Mouse (Mus musculus): Measurements from ENCODE around the gene Eef1b2.

The Eef1b2 gene

DNA sequence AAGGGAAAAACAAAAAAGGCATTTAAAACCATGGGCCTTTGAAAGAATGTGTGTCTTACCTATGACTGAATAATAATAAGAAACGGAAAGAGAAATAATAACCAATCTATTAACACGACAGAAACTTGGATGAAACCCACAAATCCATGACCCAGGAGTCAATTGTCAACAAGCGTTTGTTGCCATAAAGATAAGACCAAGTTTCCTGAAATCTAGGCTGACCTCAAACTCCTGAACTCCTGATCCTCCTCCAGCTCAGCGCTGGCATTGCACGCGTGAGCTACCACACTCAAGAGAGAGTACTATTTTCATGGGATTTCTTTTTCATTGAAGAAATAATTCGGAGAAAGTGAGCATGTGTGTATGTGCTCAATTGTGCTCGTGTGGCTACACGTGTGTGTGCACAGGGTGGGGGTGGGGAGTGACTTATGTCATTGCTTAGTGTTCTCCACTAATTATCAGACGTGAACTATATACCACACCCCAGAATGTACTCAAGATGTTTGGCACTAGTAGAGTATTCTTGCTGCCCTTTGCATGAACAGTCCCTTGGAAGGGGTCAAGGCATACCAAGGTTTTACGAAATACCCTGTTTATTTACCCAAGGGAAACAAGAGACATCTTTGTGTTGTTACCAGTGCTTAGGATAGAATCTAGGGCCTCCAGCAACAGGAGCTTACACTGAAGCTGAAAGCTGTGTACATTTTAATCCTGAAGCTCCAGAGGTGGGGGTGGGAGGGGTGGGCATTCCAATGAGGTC, 15.9 kb downstream of the Eef1b2 start:
- no peak for DNase-seq (ENCODE audit: low spot score)

DNA sequence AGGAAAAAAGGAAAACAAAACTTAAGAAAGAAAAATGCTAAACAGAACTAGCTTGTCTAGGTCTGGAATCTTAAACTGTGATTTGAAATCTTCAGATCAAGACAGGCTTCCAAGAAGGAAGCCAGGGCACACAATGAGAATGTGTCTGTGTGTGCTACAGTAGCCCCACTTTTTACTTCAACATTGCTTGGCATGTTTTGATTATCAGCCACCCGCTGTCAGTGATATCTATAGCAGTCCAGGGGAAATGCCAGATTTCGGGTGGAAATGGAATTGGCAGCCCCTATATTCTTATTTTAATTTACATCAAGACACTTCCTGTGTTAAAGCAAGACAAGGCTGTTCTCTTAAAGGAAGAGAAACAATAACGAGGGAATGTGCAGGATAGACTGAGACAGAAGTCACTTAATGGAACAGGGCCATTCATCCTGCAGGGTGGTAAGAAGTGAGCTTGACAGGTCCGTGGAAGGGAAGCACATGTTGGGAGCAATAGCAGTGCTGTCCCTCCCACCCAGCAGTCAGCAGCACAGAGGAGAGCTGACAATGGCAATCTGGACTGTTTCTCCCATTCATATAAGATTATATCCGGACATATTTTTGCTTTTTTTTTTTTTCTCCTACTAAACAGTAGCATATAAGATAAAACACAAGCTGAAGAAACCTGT, 19.4 kb downstream of the Eef1b2 start:
- DNase-seq (ENCODE audit: low spot score), result no peak

DNA sequence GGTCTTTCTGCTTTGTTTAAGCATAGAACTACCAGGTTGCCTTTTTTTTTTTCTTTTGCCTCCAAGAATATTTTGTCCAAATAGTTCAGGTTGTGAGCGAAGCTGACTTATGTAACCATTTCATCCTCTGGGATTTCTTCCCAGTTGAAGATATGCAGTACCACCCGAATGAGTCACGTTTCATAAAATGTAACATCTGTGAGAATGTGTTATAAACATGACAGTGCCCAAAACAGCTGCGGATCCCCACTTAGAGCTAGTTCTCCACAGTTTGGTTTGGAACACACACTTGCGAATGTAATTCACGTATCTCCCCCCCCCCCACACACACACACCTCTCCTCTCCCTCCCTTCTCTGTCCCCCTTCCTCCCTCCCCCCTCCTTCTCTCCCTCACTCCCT, 22.8 kb downstream of the Eef1b2 start:
- no peak for DNase-seq (ENCODE audit: low spot score)

DNA sequence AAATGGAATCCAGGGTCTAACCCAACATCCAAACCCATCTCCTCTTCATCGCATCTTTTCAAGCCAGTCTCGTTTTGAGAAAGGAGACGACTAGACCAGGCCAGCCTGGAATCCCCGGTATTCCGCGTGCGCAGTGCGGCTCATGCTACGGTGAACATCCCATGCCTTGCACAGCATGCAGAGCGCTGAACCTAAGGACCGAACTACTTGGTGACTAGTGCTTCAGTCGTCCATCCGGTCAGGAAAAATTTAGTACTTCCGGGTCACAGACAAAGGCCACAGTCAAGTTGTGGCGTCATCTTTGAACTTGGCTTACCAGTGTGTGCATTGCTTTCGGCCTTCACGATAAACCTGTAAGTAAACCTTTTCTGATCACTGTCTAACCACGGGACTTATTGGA, 23.7 kb downstream of the Eef1b2 start:
- no peak for DNase-seq (ENCODE audit: low spot score)

DNA sequence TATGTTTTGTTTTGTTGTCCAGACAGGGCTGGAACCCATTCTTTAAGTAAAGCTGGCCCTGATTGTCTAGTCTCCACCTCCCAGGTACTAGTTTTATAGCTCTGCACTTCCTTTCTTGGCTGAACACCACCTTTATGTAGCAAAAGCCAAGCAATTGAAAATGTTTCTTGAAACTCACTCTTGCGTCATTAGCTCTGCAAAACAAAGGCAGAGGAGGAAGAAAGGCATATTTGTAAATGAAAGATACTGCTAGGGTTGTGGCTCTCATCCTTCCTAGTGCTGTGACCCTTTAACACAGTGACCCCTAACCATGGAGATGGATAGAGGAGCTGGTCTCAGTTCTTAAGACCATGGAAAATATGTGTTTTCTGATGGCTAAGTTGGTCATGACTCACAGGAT, 25.0 kb downstream of the Eef1b2 start:
- no peak for DNase-seq (ENCODE audit: low spot score)

DNA sequence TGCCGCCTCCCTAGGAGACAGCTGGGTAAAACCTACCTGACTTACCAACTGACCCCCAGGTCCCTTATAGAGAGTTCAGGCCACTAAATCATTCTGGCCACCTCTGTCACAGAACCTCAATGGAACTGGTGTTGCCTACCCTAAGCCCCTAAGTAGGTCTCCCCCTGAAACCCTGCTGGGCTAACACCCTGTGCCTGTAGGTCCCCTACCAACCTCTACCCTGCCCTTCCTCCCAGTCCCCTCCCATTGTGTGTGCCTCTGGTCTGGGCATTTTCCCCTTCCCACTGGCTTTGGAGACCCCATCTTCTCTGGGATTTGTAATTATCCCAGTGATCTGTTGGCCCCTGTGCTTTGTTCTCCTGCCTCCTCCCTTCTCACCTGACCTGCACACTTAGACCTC, 26.8 kb downstream of the Eef1b2 start:
- no peak for DNase-seq (ENCODE audit: low spot score)

DNA sequence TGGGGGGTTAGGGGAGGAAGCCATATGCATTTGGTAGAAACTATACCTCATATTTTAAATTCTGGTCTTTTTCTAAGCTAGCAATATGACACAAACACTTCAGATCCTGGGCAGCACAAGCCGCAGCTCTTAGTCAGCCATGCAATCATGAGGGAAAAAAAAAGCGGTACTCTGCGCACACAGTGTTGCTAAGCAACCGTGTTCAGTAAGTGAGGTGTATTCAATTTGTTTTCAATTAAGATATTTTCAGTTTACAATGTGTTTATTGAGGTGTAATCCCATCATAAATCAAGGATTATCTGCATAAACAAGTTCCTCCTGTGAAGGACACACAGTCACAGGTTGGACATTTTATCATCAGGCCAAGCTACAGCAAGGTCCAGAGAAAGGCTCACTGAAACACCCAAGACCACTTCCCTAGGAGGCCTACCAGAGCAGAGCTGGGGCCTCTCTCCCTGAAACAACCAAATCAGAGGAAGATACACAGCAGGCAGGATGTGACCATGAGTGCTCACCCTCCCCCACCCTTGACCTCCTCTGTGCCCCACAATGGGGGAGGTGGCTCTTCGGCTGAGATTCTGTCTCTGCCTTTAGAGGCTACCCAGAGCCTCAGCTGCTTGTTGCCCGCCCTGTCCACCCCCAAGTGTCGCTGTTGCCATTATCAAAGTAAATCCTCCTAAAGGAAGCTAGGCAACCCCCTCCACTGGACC, 27.5 kb downstream of the Eef1b2 start:
- DNase-seq (ENCODE audit: low spot score), result no peak

DNA sequence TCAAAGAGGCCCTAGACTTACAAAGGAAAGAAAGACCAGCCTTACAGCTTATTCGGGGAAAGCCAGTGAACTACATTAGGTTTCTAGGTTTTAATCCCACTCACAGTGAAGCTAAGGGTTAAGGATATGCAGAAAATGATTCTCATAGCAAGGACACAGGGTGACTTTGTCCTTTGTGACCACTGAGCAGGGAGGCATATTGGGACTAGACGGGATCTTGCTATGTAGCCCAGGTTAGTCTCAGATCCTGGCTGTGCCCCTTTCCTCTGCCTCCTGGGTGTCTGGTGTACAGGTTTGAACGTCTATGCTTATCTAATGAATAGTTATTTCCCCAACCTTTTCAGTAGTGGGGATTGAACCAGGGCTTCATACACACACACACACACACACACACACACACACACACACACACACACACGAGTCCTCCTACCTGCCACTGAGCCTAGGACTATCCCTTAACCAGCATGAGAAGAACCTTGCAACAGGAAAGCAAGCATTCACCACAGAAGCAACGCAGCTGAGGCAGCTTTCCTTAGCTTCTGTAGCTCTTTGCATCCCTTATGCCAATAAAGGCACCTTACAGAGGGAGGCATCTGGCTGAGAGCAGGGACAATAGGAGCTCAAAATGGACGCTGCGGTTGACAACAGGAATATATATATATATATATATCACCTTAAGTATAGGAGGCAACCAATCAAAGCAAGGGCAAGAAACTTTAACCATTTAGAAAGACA, 28.2 kb downstream of the Eef1b2 start:
- DNase-seq (ENCODE audit: low spot score), result no peak

DNA sequence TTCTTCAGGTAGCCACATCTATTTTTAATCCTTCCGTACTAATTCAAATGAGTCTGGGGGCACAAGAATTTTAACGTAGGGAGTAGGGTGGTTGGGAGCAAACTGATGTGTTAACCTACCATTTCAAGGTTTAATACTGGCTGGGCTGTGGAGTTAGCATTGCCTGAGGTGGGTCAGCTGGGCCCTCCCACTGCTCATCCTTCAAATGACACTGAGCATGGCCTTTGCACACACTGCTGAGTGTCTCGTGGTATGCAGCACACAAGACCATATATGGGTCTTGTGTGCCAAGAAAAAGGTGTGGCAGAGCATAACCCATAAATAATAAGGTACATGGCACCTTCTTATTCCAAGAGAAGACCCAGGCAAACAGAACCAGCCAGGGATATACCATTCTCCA, 31.0 kb downstream of the Eef1b2 start:
- no peak for DNase-seq (ENCODE audit: low spot score)

DNA sequence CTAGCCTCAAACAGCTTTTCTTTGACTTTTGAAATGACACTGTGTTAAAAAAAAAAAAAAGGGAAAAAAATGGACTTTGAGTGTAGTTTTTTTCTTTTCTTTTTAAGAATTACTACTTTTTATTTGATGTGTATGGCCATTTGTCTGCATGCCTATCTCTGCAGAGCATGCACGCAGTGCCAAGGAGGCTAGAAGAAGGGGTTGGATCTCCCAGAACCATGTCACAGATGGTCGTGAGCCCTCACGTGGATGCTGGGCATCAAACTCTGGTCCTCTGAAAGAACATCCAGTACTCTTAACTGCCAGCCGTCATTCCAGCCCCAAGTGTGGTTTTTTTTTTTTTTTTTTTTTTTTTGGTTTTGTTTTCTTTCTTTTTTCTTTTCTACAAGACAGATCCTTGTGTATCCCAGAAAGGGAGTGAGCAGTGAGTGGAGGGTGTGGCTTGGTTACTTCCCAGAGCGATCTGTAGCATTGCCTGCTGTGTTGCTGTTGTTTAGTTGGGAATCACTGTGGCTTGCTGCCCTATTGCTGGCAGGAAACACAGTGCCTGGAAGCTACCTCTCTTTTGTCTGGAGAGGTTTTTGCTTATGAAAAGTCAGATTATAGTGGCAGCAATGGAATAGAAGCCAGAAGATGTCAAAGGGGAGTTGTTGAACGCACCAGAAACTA, 33.4 kb downstream of the Eef1b2 start:
- no peak for DNase-seq (ENCODE audit: low spot score)

DNA sequence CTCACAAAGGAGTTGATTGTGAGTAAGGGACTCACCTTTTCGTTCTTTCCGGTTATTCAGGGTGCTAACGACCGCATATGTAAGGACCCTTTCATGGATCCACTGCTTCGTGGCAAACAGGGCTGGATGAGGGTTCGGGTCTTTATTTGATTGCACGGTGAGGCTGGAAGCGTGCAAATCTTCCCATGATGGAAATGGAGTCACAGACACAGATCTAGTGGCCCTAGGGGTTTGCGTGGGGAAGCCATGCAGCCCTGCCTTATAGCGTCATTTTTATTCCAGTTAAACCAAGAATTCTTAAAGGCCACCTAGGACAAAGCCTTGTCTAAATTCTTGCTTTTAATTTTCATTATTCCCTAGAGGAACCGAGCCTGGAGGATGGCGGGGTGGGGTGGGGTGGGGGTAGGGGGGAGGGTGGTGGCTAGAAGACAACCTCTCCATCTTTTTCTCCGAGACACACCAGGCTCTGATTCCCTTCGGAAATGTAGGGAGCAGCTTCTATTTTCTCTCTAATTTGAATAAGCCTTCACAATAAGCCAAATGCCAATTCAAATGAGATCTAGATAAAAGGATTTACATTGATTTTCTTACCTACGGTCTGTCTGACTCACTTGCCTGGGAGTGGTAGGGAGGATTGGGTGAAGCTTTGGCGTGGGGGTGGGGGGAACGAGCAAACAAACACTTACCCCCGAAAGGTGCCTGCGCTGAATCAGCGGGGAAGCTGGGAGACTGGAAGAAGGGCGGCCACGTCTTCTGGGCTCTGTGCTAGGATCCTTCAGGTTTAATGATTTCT, 37.0 kb downstream of the Eef1b2 start:
- DNase-seq (ENCODE audit: low spot score), result no peak

DNA sequence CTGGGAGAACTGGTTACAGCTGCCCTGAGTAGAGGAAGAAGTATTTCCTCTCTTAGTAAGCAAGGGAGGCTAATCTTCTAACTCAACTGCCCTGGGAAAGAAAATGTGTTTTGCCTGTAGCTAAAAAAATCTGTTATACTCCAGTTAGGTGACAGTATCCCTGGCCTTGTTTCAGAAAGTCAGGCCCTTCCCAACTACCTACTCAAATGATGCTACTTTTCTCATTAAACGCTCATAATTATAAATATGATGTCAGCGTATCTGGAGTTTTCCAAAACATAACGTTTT, 37.6 kb downstream of the Eef1b2 start, which contains the start of gene Gpr1:
TSS of gene Gpr1 (minus strand) at position 273 of the 288 bp plus-strand sequence.
- no peak for DNase-seq (ENCODE audit: low spot score)

DNA sequence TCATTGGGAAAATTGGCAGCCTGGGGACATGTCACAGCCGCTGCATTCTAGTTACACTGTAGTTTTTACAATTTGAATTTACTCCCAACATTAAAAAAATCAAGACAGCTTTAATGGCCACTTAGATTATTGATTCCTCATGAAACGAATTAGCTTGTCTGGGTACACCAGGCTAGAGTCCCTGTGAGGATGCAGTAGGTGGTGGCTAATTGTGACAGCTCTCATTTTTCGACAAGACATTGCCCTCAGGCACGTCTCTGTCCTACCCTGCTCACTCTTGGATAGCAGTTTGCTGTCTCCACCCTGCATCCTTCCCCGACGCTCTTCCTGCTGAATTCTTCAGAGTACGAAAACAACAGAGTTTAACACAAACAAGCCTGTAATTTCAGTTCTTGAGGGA, 38.0 kb downstream of the Eef1b2 start:
- DNase-seq (ENCODE audit: low spot score), result no peak

DNA sequence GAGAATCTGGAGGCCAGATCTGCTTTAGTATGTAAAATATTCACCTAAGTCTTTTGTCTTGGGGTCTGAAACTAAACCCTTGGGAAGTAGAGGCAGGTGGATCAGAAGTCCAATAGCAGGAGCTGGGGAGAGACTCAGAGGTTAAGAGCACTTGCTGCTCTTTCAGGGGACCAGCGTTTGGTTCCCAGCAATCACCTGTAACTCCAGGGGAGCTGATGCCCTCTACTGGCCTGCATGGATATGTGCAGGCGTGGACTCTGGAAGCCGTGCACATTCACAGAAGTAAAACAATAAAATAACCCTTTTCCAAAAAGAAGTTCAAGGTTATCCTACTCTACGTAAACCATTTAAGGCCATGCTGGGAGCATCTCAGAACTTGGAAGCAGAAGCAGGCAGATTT, 42.7 kb downstream of the Eef1b2 start:
- no peak for DNase-seq (ENCODE audit: low spot score)

DNA sequence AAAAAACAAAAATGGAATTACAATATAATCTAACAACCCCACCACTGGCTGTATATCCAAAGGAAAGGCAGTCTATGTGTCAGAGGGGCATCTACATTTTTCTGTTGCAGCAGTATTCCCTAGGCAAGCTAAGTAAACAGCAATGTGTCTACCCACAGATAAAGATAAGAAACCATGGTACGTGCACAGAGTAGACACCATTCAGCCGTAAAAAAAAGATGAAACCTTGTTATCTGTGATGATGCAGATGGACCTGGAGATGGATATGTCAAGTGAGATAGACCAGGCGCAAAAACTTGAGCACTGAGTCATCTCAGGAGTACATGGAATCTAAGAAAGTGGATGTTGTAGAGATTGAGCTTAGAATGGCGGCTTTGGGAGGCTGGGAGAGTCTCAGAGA, 48.4 kb downstream of the Eef1b2 start:
- no peak for DNase-seq (ENCODE audit: low spot score)

DNA sequence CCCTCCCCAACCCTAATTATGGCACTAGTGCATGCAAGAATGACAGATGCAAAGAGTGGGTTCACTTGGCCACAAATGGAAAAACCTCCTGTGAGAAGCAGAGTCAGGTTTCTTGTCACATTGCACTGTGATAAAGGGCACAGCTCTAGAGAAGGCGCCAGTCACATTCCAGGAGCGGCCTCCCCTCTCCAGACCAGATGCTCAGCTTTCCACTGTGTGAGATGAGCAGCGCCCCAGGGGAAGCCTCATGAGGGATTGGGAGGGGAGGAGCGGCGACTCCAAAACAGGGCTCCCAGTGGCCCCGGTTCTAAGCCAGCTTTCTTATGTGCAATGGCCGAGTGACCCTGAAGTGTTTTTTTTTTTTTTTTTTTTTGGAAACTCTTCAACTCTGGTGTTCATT, 49.3 kb downstream of the Eef1b2 start:
- no peak for DNase-seq (ENCODE audit: low spot score)

DNA sequence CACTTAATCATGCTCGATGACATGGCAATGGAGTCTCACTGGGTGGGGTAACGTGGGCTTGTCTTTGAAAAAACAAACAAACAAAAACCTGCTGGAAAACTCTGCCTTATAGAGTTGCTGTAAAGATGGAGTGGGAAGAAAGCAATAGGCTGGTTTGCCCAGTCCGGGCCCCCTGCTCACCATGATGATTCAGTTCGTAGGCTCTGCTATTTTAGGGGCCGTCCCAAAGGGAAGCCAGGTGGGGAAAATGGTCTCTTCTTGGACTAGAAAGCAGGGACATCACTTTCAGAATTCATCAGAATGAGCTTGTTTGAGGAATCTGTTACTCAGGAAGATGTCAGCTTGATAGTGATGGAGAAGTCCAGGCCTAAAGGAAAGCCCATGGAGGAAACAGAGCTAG, 50.6 kb downstream of the Eef1b2 start:
- DNase-seq (ENCODE audit: low spot score), result no peak
